Mouse (Mus musculus) megakaryocyte, embryonic 14.5 days (primary cell): ENCODE data around the gene Ddx27. TPM values are rescaled to one million over a fixed set of nuclear protein-coding genes. Genes with fewer than 3 reads are reported as not detected.
A peak's percentile ranks its signal among the peaks of the same experiment; 100 is the strongest.

Source experiments
- H3K27me3 ChIP-seq: replicated peaks from 2 replicates; pipeline ENCODE3; 2012; ENCODE audit warnings: inconsistent platforms
- H3K36me3 ChIP-seq: replicated peaks from 2 replicates; pipeline ENCODE3; 2012; ENCODE audit warnings: low read length, inconsistent platforms, mixed read lengths
- H3K4me1 ChIP-seq: 2 replicates; pipeline ENCODE4 v1.6.1; 2012; ENCODE audit warnings: inconsistent platforms
- H3K4me3 ChIP-seq: replicated peaks from 2 replicates; pipeline ENCODE3; 2012; ENCODE audit warnings: moderate library complexity, mild to moderate bottlenecking, inconsistent platforms
- H3K9me3 ChIP-seq: 2 replicates; pipeline ENCODE4 v1.6.1; 2012; ENCODE audit warnings: inconsistent platforms
- FLI1 ChIP-seq: IDR thresholded peaks from 2 replicates; pipeline ENCODE4 v1.6.1; 2012; ENCODE audit warnings: low read length, inconsistent platforms, mixed read lengths
- GATA1 ChIP-seq: IDR thresholded peaks from 3 replicates; pipeline ENCODE4 v1.6.1; 2012; ENCODE audit warnings: mixed read lengths, low read length, inconsistent platforms, borderline replicate concordance
- polyA plus RNA-seq: library from polyadenylated mRNA; stranded (reverse); fragments of >175 nt; gene quantifications from 2 replicates; pipeline ENCODE4 v1.2.3, GENCODE M21; 2012; ENCODE audit warnings: low replicate concordance; ENCODE audit not compliant: insufficient read depth

Gene Ddx27
- polyA plus RNA-seq, 1 experiment = 26.8 TPM

- Histone ChIP-seq H3K36me3 (peaks cover 88% of the 10 kb centered on the region), H3K27me3 (no peaks in the 10 kb centered on the region), H3K4me3 (no peak overlapping the region), H3K9me3 (no peaks in the 10 kb centered on the region), H3K4me1 (peaks cover 15% of the 10 kb centered on the region)
- TF ChIP-seq GATA1 (no peak), FLI1 (no peak)
Observed at GRCm38 (mm10) chr2:167048223-167048622, 33.2 kb downstream of the Ddx27 start.

GRCm38 (mm10) chr2:167048698-167049358 is 33.8 kb downstream of the Ddx27 start:
- no peaks in the 10 kb centered on the region for H3K9me3 ChIP-seq
- H3K4me1 ChIP-seq = peaks cover 15% of the 10 kb centered on the region
- peaks cover 89% of the 10 kb centered on the region for H3K36me3 ChIP-seq
- no peaks in the 10 kb centered on the region for H3K27me3 ChIP-seq
- no peak overlapping the region for H3K4me3 ChIP-seq
- TF ChIP-seq GATA1 (no peak), FLI1 (no peak)

GRCm38 (mm10) chr2:167053127-167053844 is 38.3 kb downstream of the Ddx27 start:
- TF ChIP-seq FLI1 = no peak
- TF ChIP-seq GATA1 = no peak
- H3K36me3 ChIP-seq = peaks cover 92% of the 10 kb centered on the region
- H3K4me1 ChIP-seq = peaks cover 34% of the 10 kb centered on the region
- no peaks in the 10 kb centered on the region for H3K9me3 ChIP-seq
- no peak overlapping the region for H3K4me3 ChIP-seq
- no peaks in the 10 kb centered on the region for H3K27me3 ChIP-seq

- H3K36me3 ChIP-seq = peaks cover 88% of the 10 kb centered on the region
- H3K4me3 ChIP-seq = no peak overlapping the region
- H3K4me1 ChIP-seq = peaks cover 51% of the 10 kb centered on the region
- TF ChIP-seq FLI1 = no peak
- TF ChIP-seq GATA1 = no peak
- no peaks in the 10 kb centered on the region for H3K27me3 ChIP-seq
- no peaks in the 10 kb centered on the region for H3K9me3 ChIP-seq
Observed at GRCm38 (mm10) chr2:167055386-167055785, 40.4 kb downstream of the Ddx27 start.

- Histone ChIP-seq H3K27me3 (no peaks in the 10 kb centered on the region), H3K9me3 (no peaks in the 10 kb centered on the region), H3K36me3 (peaks cover 81% of the 10 kb centered on the region), H3K4me3 (no peak overlapping the region), H3K4me1 (peaks cover 61% of the 10 kb centered on the region)
- TF ChIP-seq FLI1 = no peak
- no peak for TF ChIP-seq GATA1
Observed at GRCm38 (mm10) chr2:167056210-167056941, 41.4 kb downstream of the Ddx27 start.

- no peaks in the 10 kb centered on the region for H3K9me3 ChIP-seq
- peaks cover 77% of the 10 kb centered on the region for H3K36me3 ChIP-seq
- no peaks in the 10 kb centered on the region for H3K27me3 ChIP-seq
- TF ChIP-seq FLI1 = no peak
- no peak for TF ChIP-seq GATA1
- no peak overlapping the region for H3K4me3 ChIP-seq
- H3K4me1 ChIP-seq = peaks cover 66% of the 10 kb centered on the region
Observed at GRCm38 (mm10) chr2:167056942-167057323, 41.9 kb downstream of the Ddx27 start.

GRCm38 (mm10) chr2:167058201-167058600 is 43.2 kb downstream of the Ddx27 start:
- peaks cover 63% of the 10 kb centered on the region for H3K4me1 ChIP-seq
- H3K9me3 ChIP-seq = no peaks in the 10 kb centered on the region
- H3K27me3 ChIP-seq = no peaks in the 10 kb centered on the region
- peaks cover 68% of the 10 kb centered on the region for H3K36me3 ChIP-seq
- TF ChIP-seq FLI1 (no peak), GATA1 (no peak)
- H3K4me3 ChIP-seq = no peak overlapping the region

- peaks cover 62% of the 10 kb centered on the region for H3K36me3 ChIP-seq
Observed at GRCm38 (mm10) chr2:167058814-167059387, 43.9 kb downstream of the Ddx27 start.

GRCm38 (mm10) chr2:167059536-167059935 is 44.5 kb downstream of the Ddx27 start:
- no peaks in the 10 kb centered on the region for H3K9me3 ChIP-seq
- no peak for TF ChIP-seq FLI1
- TF ChIP-seq GATA1 = no peak
- H3K4me1 ChIP-seq = peaks cover 67% of the 10 kb centered on the region
- no peaks in the 10 kb centered on the region for H3K27me3 ChIP-seq
- H3K36me3 ChIP-seq = peaks cover 57% of the 10 kb centered on the region
- peak overlapping the region; percentile 5 for H3K4me3 ChIP-seq

More at GRCm38 (mm10) chr2:167058814-167059387, 43.9 kb downstream of the Ddx27 start:
- no peak for TF ChIP-seq FLI1
- no peak for TF ChIP-seq GATA1
- Histone ChIP-seq H3K9me3 (no peaks in the 10 kb centered on the region), H3K27me3 (no peaks in the 10 kb centered on the region), H3K4me3 (no peak overlapping the region), H3K4me1 (peaks cover 63% of the 10 kb centered on the region)

GRCm38 (mm10) chr2:167059960-167060359 is 45.0 kb downstream of the Ddx27 start:
- H3K9me3 ChIP-seq = no peaks in the 10 kb centered on the region
- peak overlapping the region; percentile 5 for H3K4me3 ChIP-seq
- H3K4me1 ChIP-seq = peaks cover 71% of the 10 kb centered on the region
- H3K27me3 ChIP-seq = no peaks in the 10 kb centered on the region
- H3K36me3 ChIP-seq = peaks cover 57% of the 10 kb centered on the region
- TF ChIP-seq FLI1 (no peak), GATA1 (no peak)
